Mouse (Mus musculus): Measurements from ENCODE around the gene Elovl6.

GRCm38 (mm10) chr3:129532865-129533742 is 949 bp downstream of the Elovl6 start:
- no peak for TF ChIP-seq POLR2A (IDR thresholded peaks at IDR 0.05; ENCODE audit: borderline replicate concordance, control insufficient read depth, low read depth, low read length)
- TF ChIP-seq CTCF (IDR thresholded peaks at IDR 0.05; ENCODE audit: control insufficient read depth, insufficient read depth, low read length), result no peak
